Comparison of ENCODE assay signal across 22 mouse cellular contexts in genomic region chr6:30135590-30135989, GRCm38 (mm10).
A peak's percentile ranks its signal among the peaks of the same experiment; 100 is the strongest.
DNase-seq lines count a peak whose midpoint lies in the region; ATAC-seq and TF ChIP-seq lines count a peak whose summit lies in the region.
"Had no signal": no experiment of that assay in that cellular context is flagged by ENCODE, and none has a peak within 500 bp of the region (broad histone marks: within the 10 kb centered on the region; RNA-seq: fewer than 3 reads in every experiment).

No protein-coding gene starts in this region.

- H3K36me3 ChIP-seq in heart, embryonic 12.5 days, result peaks cover 53% of the 10 kb centered on the region
- H3K36me3 ChIP-seq in liver, embryonic 12.5 days, result peaks cover 89% of the 10 kb centered on the region
- peaks cover 3% of the 10 kb centered on the region for H3K36me3 ChIP-seq in splenic B cell, adult 2 months (ENCODE audit: control insufficient read depth, insufficient read depth, low read length, poor library complexity, severe bottlenecking)

- TF ChIP-seq POLR2A in bone marrow macrophage, adult 2 months (IDR thresholded peaks at IDR 0.05; ENCODE audit: borderline replicate concordance, low read depth, low read length), result no peak

- H3K9me3 ChIP-seq in heart, embryonic 12.5 days (replicated peaks), result no peaks in the 10 kb centered on the region
- no peaks in the 10 kb centered on the region for H3K9me3 ChIP-seq in liver, embryonic 12.5 days (replicated peaks)
- H3K9me3 ChIP-seq: embryonic facial prominence, embryonic 12.5 days; hindbrain, embryonic 13.5 days; intestine, embryonic 15.5 days; kidney, embryonic 15.5 days; limb, embryonic 10.5 days; neural tube, embryonic 12.5 days had no signal

- no peaks in the 10 kb centered on the region for H3K27me3 ChIP-seq in heart, embryonic 12.5 days (replicated peaks)
- H3K27me3 ChIP-seq in liver, embryonic 12.5 days (replicated peaks), result no peaks in the 10 kb centered on the region
- no peaks in the 10 kb centered on the region for H3K27me3 ChIP-seq in splenic B cell, adult 2 months (ENCODE audit: control insufficient read depth, insufficient read depth, low read length, poor library complexity, severe bottlenecking)
- H3K27me3 ChIP-seq: embryonic facial prominence, embryonic 12.5 days; hindbrain, embryonic 13.5 days; intestine, embryonic 15.5 days; kidney, embryonic 15.5 days; neural tube, embryonic 12.5 days had no signal

- no peak overlapping the region for H3K27ac ChIP-seq in heart, embryonic 12.5 days (ENCODE audit: poor library complexity, severe bottlenecking)
- peak overlapping the region; percentile 37 for H3K27ac ChIP-seq in bone marrow macrophage, adult 2 months (ENCODE audit: insufficient read depth, low read depth, low read length)
- peak overlapping the region; percentile 55 for H3K27ac ChIP-seq in liver, embryonic 12.5 days
- H3K27ac ChIP-seq: embryonic facial prominence, embryonic 12.5 days; gastrocnemius, adult 2 months; hindbrain, embryonic 13.5 days; intestine, embryonic 15.5 days; kidney, embryonic 15.5 days; limb, embryonic 10.5 days; neural tube, embryonic 12.5 days; stomach, postnatal 0 days had no signal

- H3K4me3 ChIP-seq in heart, embryonic 12.5 days, result no peak overlapping the region
- no peak overlapping the region for H3K4me3 ChIP-seq in bone marrow macrophage, adult 2 months (ENCODE audit: insufficient read depth, low read length)
- H3K4me3 ChIP-seq in liver, embryonic 12.5 days, result no peak overlapping the region
- H3K4me3 ChIP-seq: embryonic facial prominence, embryonic 12.5 days; gastrocnemius, adult 2 months; hindbrain, embryonic 13.5 days; intestine, embryonic 15.5 days; kidney, embryonic 15.5 days; limb, embryonic 10.5 days; neural tube, embryonic 12.5 days had no signal

- H3K4me1 ChIP-seq in heart, embryonic 12.5 days (replicated peaks), result peaks cover 5% of the 10 kb centered on the region
- peaks cover 35% of the 10 kb centered on the region for H3K4me1 ChIP-seq in bone marrow macrophage, adult 2 months (ENCODE audit: control insufficient read depth, insufficient read depth, low read length)
- H3K4me1 ChIP-seq in liver, embryonic 12.5 days, result peaks cover 32% of the 10 kb centered on the region
- H3K4me1 ChIP-seq: hindbrain, embryonic 13.5 days; intestine, embryonic 15.5 days; neural tube, embryonic 12.5 days had no signal

- DNase-seq in heart, postnatal 4 days, result no peak
- DNase-seq in splenic B cell, adult 2 months (ENCODE audit: low read depth, low spot score), result peak; percentile 16
- no peak for DNase-seq in right cerebral cortex, adult 18-20 months
- no peak for DNase-seq in thymus, postnatal 14 days
- DNase-seq: cerebellum, postnatal 36 days; forebrain, postnatal 0 days; gastrocnemius, adult 2 months; heart, adult 18-20 months; layer of hippocampus, postnatal 36 days; lung, embryonic 14.5 days; right cerebral cortex, postnatal 14 days; thymus, postnatal 25 days had no signal

- WGBS in heart, embryonic 12.5 days, result 47% methylated on average over 3 of the region's 3 CpGs
- 8% methylated on average over 3 of the region's 3 CpGs for WGBS in liver, embryonic 12.5 days (ENCODE audit: insufficient replicate concordance)

- ATAC-seq in heart, embryonic 12.5 days (ENCODE audit: insufficient number of reproducible peaks, low FRiP score), result 0 out of 2 replicates have a peak, but pooled peaks have one; percentile 15
- peak; percentile 57; the same call in 1 of the 2 replicates for ATAC-seq in liver, embryonic 12.5 days
- ATAC-seq: forebrain, postnatal 0 days; intestine, embryonic 15.5 days had no signal

- no peak overlapping the region for H3K4me2 ChIP-seq in heart, embryonic 12.5 days
- H3K4me2 ChIP-seq in liver, embryonic 12.5 days, result no peak overlapping the region
- H3K4me2 ChIP-seq: embryonic facial prominence, embryonic 12.5 days; hindbrain, embryonic 13.5 days; intestine, embryonic 15.5 days; kidney, embryonic 15.5 days; lung, embryonic 14.5 days; neural tube, embryonic 12.5 days had no signal

- TF ChIP-seq CTCF in bone marrow macrophage, adult 2 months (IDR thresholded peaks at IDR 0.05; ENCODE audit: low read depth, low read length), result no peak

- H3K9ac ChIP-seq in heart, embryonic 12.5 days, result no peak overlapping the region
- H3K9ac ChIP-seq in liver, embryonic 12.5 days, result no peak overlapping the region
- H3K9ac ChIP-seq: embryonic facial prominence, embryonic 12.5 days; forebrain, postnatal 0 days; hindbrain, embryonic 13.5 days; intestine, embryonic 15.5 days; kidney, embryonic 15.5 days; lung, embryonic 14.5 days; neural tube, embryonic 12.5 days had no signal
